Mouse (Mus musculus): ENCODE data around the gene Abcf3.

GRCm38 (mm10) chr16:20540438-20540837, 7.9 kb upstream of the Abcf3 start:
- TF ChIP-seq CTCF (conservative IDR thresholded peaks at IDR 0.05; ENCODE audit: insufficient read depth, insufficient read length, low read depth, low read length) (no peak), POLR2A (IDR thresholded peaks at IDR 0.05; ENCODE audit: low read depth, low read length) (no peak)

Data from kidney, adult 2 months (tissue).